Mouse (Mus musculus) kidney, adult 2 months (tissue): Measurements from ENCODE around the gene Zbtb37.

Experiments
- CTCF ChIP-seq: fragments of 200-500 bp; conservative IDR thresholded peaks from 2 replicates; pipeline ENCODE4 v1.5.1; 2011; ENCODE audit warnings: low read depth, mild to moderate bottlenecking, control low read depth, low read length, moderate library complexity, mixed read lengths; ENCODE audit not compliant: insufficient read depth, insufficient read length
- POLR2A ChIP-seq: fragments of 200-500 bp; IDR thresholded peaks from one replicate; pipeline ENCODE4 v1.6.1; 2011; ENCODE audit warnings: low read depth, low read length, control low read depth

- no peak for TF ChIP-seq POLR2A
- TF ChIP-seq CTCF: no peak
Measured at GRCm38 (mm10) chr1:160980021-160980420, 54.6 kb downstream of the Zbtb37 start.
